Mouse (Mus musculus) midbrain, postnatal 0 days (tissue): ENCODE measurements at regions not wholly inside any gene's neighbourhood (a gene's known extent, or its start where the extent isn't known, plus 50 kb on each side); places are given as distances from the start of the nearest gene placed in this dataset.

Experiments
- ATAC-seq: fragments of 200-750 bp; cut with Nextera tagmentation; 2 replicates; pipeline ENCODE4 v1.8.0; 2017; ENCODE audit warnings: moderate number of reproducible peaks, mild to moderate bottlenecking, moderate TSS enrichment, moderate library complexity; ENCODE audit not compliant: low FRiP score
- DNase-seq: peaks from one replicate; pipeline ENCODE4 v3.0.0-alpha.2; 2015; ENCODE audit warnings: low spot score
- H3K27ac ChIP-seq: fragments of 300-500 bp; sonication (generic); 2 replicates; pipeline ENCODE4 v1.5.1; 2014; ENCODE audit warnings: low read depth, mild to moderate bottlenecking, low read length, mixed read lengths
- H3K27me3 ChIP-seq: fragments of 300-500 bp; sonication (generic); 2 replicates; pipeline ENCODE4 v1.6.1; 2014; ENCODE audit warnings: low read length, control low read depth, mixed read lengths; ENCODE audit not compliant: insufficient read depth
- H3K36me3 ChIP-seq: fragments of 300-500 bp; sonication (generic); 2 replicates; pipeline ENCODE4 v1.6.1; 2014; ENCODE audit warnings: low read length, control low read depth, mixed read lengths; ENCODE audit not compliant: insufficient read depth
- H3K4me1 ChIP-seq: fragments of 300-500 bp; sonication (generic); 2 replicates; pipeline ENCODE4 v1.6.1; 2014; ENCODE audit warnings: mild to moderate bottlenecking, control low read depth, antibody characterized with exemption, low read length, mixed read lengths; ENCODE audit not compliant: insufficient read depth
- H3K4me2 ChIP-seq: fragments of 300-500 bp; sonication (generic); 2 replicates; pipeline ENCODE4 v1.6.1; 2014; ENCODE audit warnings: low read depth, mild to moderate bottlenecking, low read length, mixed read lengths; ENCODE audit not compliant: poor library complexity, severe bottlenecking
- H3K4me3 ChIP-seq: fragments of 300-500 bp; sonication (generic); 2 replicates; pipeline ENCODE4 v1.5.1; 2014; ENCODE audit warnings: low read depth, mild to moderate bottlenecking, low read length, moderate library complexity
- H3K9ac ChIP-seq: fragments of 300-500 bp; sonication (generic); replicated peaks from 2 replicates; pipeline ENCODE4 v1.6.1; 2014; ENCODE audit warnings: mild to moderate bottlenecking, low read length, moderate library complexity, mixed read lengths; ENCODE audit not compliant: poor library complexity, severe bottlenecking
- H3K9me3 ChIP-seq: fragments of 300-500 bp; sonication (generic); 2 replicates; pipeline ENCODE4 v1.6.1; 2016; ENCODE audit warnings: low read length, control low read depth
- CTCF ChIP-seq: IDR thresholded peaks from 2 replicates; pipeline ENCODE4 v1.5.1; 2016; ENCODE audit warnings: antibody characterized with exemption, mild to moderate bottlenecking
- WGBS: fragments of 180-500 bp; shearing (Covaris S2); extraction: QIAGEN DNeasy Blood & Tissue Kit; methylation state at CpG from one replicate; pipeline ENCODE4 v1.1.7; 2014; 5-methylcytosine and 5-hydroxymethylcytosine counted together

DNA sequence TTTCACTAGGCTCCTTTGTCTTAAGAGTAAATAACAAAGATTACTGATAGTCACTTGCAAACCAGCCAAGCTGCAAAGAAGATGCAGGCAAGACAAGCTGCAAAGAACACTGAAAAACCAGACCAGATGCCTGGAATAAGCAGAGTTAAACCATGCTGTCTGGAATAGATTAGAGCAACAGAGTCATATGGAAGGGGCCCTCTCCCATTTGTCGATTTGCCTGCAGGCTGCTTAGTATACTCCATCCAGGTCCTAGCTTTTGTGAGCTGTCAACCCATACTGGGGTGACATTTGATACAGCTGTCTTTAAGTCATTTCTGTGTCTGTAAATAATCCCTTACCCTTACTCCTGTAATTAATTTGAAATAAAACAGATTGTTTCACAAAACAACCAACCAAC lies 1059.1 kb downstream of the 4930444P10Rik start:
- no peaks in the 10 kb centered on the region for H3K4me1 ChIP-seq
- no peak overlapping the region for H3K4me2 ChIP-seq
- H3K9ac ChIP-seq = no peak overlapping the region
- H3K9me3 ChIP-seq = no peaks in the 10 kb centered on the region
- no peaks in the 10 kb centered on the region for H3K27me3 ChIP-seq
- 60% methylated on average over 1 of the region's 1 CpGs for WGBS
- no peak overlapping the region for H3K27ac ChIP-seq
- H3K4me3 ChIP-seq = no peak overlapping the region
- H3K36me3 ChIP-seq = no peaks in the 10 kb centered on the region
- no peak for DNase-seq
- no peak for ATAC-seq
- no peak for TF ChIP-seq CTCF

DNA sequence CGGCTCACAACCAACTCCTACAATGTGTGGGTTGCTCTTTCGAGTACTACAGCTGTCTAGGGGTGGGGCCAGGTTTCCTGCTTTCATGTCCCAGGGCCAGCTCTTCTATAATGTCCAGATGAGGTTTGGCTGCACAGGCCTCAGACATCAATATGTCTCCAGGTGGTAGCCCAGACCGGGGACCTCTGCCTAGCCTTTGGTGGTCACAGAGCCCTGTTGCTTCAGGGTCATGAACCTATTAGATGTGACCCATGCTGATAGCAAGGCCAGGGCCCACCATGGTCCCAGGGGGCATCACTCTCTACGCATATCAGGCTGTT lies 1074.7 kb downstream of the 4930444P10Rik start:
- H3K27ac ChIP-seq = no peak overlapping the region
- no peak overlapping the region for H3K4me2 ChIP-seq
- DNase-seq (no peak), ATAC-seq (no peak)
- no peaks in the 10 kb centered on the region for H3K9me3 ChIP-seq
- H3K4me3 ChIP-seq = no peak overlapping the region
- no peak for TF ChIP-seq CTCF
- no peak overlapping the region for H3K9ac ChIP-seq
- WGBS = 86% methylated on average over 4 of the region's 4 CpGs
- no peaks in the 10 kb centered on the region for H3K4me1 ChIP-seq
- H3K36me3 ChIP-seq = no peaks in the 10 kb centered on the region
- H3K27me3 ChIP-seq = no peaks in the 10 kb centered on the region

DNA sequence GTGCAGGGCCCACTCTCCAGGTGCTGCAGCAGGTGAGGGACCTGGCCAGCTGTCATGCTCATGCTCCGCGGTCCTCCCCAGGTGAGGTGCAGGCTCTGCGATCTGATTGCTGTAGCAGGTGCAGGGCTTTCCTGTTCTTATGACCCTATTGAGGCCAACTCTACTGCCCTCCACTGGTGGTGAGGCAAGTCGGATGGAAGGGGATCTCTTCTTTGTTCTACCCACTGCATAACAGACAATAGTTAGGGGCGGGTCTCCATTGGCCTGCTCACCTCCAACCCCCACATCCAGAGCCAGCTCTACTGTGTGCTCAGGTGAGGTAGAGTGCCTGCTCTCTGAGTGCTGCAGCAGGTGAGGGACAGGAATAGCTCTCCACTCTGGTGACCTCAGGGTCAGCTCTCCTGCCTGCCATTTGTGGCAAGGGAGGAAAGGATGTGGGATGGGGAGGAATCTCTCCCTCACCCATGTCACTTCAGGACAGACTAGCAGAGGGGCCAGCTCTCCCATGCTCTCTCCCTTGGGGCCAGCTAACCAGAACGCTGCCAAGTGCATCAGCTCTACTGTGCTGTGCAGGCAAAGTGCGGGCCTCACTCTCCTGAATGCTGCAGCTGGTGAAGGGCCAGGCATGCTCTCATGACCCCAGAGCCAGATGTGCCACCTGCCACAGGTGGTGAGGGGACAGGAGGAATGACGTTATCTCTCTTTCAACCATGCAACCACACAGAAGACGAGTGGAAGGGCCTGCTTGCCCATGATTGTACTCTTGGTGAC lies 1075.3 kb downstream of the 4930444P10Rik start:
- Histone ChIP-seq H3K4me2 (no peak overlapping the region), H3K27me3 (no peaks in the 10 kb centered on the region), H3K9me3 (no peaks in the 10 kb centered on the region), H3K27ac (no peak overlapping the region), H3K4me1 (no peaks in the 10 kb centered on the region), H3K9ac (no peak overlapping the region), H3K4me3 (no peak overlapping the region), H3K36me3 (no peaks in the 10 kb centered on the region)
- DNase-seq (no peak), ATAC-seq (no peak)
- TF ChIP-seq CTCF = no peak
- 72% methylated on average over 9 of the region's 9 CpGs for WGBS

DNA sequence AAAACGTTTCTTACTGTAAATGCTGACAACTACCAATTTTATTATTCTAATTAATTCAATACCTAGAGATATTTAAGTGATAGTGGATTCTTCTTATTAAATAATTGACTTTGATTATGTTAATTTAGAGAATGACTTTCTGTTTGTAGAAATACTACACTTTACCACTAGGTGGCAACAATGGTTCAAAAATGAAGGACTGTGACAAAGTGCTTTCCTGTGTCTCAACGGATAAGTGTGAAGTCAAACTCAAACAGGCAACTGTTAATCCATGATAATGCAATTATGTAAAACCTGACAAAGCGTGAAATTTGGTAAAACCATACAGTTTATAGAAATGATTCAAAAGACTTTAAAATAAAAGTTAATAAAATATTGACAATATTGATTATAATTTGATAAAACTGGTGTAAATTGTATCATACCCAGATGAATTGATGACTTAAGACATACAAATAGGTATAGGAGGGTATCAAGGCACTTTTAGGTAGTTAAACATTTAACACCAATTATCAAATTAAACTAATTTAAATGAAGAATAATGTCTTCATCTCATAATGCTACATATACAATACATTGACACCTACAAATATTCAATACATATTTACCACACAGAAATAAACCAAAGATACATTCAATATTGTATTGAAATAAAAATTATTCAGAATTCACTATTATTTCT lies 1085.3 kb downstream of the 4930444P10Rik start:
- ATAC-seq (0 out of 2 replicates have a peak, but pooled peaks have one; percentile 74), DNase-seq (peak; percentile 76)
- peak; percentile 86 for TF ChIP-seq CTCF
- WGBS = 2% methylated on average over 3 of the region's 3 CpGs
- H3K9ac ChIP-seq = no peak overlapping the region
- no peak overlapping the region for H3K4me3 ChIP-seq
- no peak overlapping the region for H3K27ac ChIP-seq
- no peaks in the 10 kb centered on the region for H3K9me3 ChIP-seq
- H3K4me2 ChIP-seq = no peak overlapping the region
- no peaks in the 10 kb centered on the region for H3K36me3 ChIP-seq
- no peaks in the 10 kb centered on the region for H3K27me3 ChIP-seq
- no peaks in the 10 kb centered on the region for H3K4me1 ChIP-seq

DNA sequence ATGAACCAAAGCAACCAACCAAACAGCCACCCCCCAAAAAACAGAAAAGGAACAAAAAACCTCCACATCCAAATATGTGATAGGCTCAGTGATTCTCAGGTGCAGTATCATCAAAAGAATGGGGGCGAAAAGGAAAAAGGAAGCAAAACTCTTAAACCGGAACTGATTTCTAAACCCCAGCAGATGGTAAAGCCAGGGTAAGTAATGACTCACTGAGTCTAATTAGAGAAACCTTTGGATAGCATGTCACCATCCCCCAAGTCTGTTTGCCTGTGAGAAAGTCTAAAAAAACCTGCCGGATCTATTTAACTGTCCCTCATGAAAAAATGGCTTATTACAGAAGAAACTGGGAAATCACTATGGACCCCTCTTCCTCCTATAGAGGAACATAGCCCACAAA lies 1097.8 kb downstream of the 4930444P10Rik start:
- H3K36me3 ChIP-seq = no peaks in the 10 kb centered on the region

DNA sequence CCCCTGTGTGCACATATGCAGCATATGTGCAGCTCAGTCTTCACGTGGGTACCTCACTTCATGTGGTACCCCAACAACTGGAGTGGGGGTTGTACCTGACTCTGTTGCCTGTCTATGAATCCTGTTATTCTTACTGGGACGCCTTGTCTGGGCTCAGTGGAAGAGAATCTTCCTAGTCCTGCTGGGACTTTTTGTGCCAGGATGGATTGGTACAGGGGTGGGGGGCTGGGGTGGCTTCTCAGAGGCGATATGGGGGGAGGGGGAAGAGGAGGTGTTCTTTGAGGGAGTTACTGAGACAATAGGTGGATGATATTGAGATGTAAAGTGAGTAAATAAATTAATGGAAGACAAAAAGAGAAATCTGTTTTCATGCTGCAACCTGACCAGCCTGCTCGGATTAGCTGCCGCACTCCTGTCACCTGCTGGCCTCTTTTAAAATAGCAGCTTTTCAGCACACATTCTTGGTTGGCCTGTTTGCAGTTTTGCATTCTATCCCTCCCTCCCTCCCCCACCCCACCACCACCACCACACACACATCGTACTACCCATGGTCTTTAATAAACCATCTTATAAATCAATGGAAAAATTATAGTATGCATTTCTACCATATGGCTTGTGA lies 1112.9 kb downstream of the 4930444P10Rik start:
- no peak overlapping the region for H3K4me3 ChIP-seq
- peak; percentile 81 for ATAC-seq
- H3K4me2 ChIP-seq = no peak overlapping the region
- H3K36me3 ChIP-seq = no peaks in the 10 kb centered on the region
- DNase-seq = peak; percentile 45
- H3K27ac ChIP-seq = no peak overlapping the region
- whole genome bisulfite sequencing = 51% methylated on average over 6 of the region's 6 CpGs
- no peaks in the 10 kb centered on the region for H3K4me1 ChIP-seq
- H3K27me3 ChIP-seq = no peaks in the 10 kb centered on the region
- no peak overlapping the region for H3K9ac ChIP-seq
- no peaks in the 10 kb centered on the region for H3K9me3 ChIP-seq
- TF ChIP-seq CTCF = peak; percentile 73

More for the DNA sequence above, 1097.8 kb downstream of the 4930444P10Rik start:
- H3K4me2 ChIP-seq = no peak overlapping the region
- no peak for DNase-seq
- H3K27ac ChIP-seq = no peak overlapping the region
- no peak for TF ChIP-seq CTCF
- no peak for ATAC-seq
- H3K9ac ChIP-seq = no peak overlapping the region
- no peak overlapping the region for H3K4me3 ChIP-seq
- no peaks in the 10 kb centered on the region for H3K27me3 ChIP-seq
- no peaks in the 10 kb centered on the region for H3K9me3 ChIP-seq
- no peaks in the 10 kb centered on the region for H3K4me1 ChIP-seq
- WGBS = 92% methylated on average over 3 of the region's 3 CpGs
